Mouse (Mus musculus) heart, postnatal 0 days (tissue): ENCODE measurements around the gene Vmn2r44.
"Not testable (repeated sequence)": the region's sequence is repeated elsewhere in the genome, so short reads cannot be mapped to it uniquely, and the experiment has no call there.

Source experiments
- CTCF ChIP-seq: IDR thresholded peaks from 2 replicates; pipeline ENCODE4 v1.5.1; 2016; ENCODE audit warnings: antibody characterized with exemption, control low read depth, low read depth
- EP300 ChIP-seq: IDR thresholded peaks from 2 replicates; pipeline ENCODE4 v1.6.1; 2016; ENCODE audit warnings: antibody characterized with exemption, low read depth

- TF ChIP-seq CTCF, EP300: not testable (repeated sequence)
Measured at GRCm38 (mm10) chr7:8357879-8358278, 25.3 kb downstream of the Vmn2r44 start.
